Mouse (Mus musculus): ENCODE results near the gene Trpc4ap. TPM values are rescaled to one million over a fixed set of nuclear protein-coding genes. Genes with fewer than 3 reads are reported as not detected.
A peak's percentile ranks its signal among the peaks of the same experiment; 100 is the strongest.

Trpc4ap gene
- total RNA-seq, 2 experiments from 2014 or later = 81.3 to 82.5 TPM

DNA sequence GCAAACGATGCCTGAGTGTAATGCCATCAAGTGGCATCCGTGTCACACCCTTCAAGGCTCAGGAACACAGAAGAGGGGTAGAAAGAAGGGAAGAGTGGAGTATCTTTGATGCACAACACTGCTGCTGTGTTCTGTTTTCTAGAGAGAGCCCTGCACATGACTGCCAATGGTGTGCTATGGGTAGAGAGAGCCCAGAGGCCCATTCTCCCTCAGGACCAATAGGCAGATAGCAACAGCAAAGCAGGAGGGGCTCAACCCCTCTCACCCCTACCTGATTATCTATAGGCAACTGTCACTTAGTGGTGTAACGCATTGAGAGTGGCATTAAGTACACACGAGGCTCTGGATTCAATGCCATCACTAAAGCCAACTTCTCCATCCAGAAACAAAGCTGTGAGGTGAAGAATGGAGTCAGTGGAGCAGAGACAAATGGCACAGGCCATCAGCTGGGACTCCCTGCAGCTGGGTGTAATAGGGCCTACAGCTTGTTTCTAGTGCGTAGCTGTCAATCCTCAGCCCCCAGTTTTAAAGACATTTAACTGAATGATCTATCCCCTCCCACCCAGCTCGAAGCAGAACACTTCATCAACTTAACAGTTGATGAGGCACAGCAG, 36.3 kb downstream of the Trpc4ap start:
- intact Hi-C loops (cut with DNase I) = no loop called here
- no peak for DNase-seq

- intact Hi-C loops (cut with DNase I) = no loop called here
- no peak for DNase-seq
Observed at GRCm38 (mm10) chr2:155652618-155653017, 39.6 kb downstream of the Trpc4ap start.

DNA sequence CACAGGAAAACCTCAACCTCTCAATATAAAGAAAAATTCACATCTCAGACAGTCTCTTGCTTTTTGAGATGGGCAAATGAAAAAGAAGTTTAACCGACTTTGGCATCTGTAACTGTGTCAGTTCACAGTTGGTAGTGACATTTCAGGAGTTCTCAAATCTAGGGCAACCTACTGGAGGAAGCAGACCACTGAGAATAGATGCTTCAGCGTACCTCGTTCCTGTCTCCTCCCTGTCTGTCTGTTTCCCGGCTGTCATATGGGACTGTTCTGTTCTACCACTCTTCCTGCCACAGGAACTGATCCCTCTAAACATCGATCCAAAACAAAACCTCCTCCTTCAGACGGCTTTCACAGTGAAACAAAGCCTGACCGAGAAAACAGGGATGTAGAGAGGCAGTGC, 46.4 kb downstream of the Trpc4ap start:
- intact Hi-C loops (cut with DNase I) = no loop called here
- DNase-seq = no peak

- intact Hi-C loops (cut with DNase I) = no loop called here
- no peak for DNase-seq
Observed at GRCm38 (mm10) chr2:155641540-155642472, 50.4 kb downstream of the Trpc4ap start.

DNA sequence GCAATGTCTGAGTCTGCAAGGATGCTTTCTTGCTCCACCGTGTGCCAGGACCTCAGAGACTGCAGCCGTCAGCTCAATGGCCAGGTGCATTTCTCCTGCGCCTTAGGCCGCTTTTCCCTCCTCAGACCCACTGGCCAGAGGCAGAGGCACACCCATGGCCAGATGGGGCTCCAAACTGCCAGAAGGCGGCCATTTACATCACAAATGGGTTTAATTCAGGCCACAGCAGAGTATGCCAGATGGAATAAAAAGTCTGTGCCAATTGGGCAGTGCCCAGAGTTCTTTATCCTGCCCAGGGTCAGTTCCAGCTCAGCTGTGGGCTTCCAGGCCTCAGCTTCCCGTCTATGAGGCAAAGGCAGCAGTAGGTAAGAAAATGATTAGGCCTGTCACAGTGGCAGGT, 51.5 kb downstream of the Trpc4ap start:
- intact Hi-C loops (cut with DNase I) = no loop called here
- no peak for DNase-seq

DNA sequence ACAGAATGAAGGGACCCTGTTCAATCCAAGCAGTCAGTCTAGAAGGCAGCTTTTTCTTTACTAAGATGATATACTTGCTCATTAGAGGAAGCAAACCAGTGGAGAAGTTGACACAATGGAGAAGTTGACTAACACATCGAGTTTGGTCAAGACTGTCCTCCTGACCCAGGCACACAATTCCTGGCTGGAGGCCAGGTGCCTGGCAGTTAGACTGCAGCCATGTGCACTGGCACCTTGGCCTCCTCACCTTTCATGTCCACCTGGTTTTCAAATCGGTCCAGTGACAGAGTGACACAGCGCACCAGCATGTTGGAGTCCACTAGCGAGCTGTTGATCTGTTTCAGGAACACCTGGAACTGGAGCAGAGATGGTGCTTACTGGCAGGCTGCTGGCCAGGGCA, 54.8 kb downstream of the Trpc4ap start:
- DNase-seq = no peak
- intact Hi-C loops (cut with DNase I) = no loop called here

DNA sequence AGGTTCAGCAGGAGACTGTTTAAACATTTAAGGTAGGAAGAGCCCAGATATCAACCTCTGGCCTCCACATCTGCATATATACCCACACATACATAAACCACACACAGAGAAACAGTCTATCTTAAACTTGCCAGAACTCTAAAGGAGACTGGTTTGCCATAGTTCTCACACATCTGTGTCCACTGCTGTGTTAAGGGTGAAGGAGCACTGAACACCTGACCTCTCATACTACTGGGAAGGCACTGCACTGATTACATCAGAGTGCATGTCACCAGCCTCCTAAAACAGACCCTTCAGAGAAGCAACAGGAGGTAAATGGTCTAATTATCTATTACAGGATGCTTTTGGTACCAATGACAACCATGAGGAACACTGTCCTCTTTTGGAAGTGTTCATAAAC, 55.3 kb downstream of the Trpc4ap start:
- DNase-seq = no peak
- intact Hi-C loops (cut with DNase I) = no loop called here

DNA sequence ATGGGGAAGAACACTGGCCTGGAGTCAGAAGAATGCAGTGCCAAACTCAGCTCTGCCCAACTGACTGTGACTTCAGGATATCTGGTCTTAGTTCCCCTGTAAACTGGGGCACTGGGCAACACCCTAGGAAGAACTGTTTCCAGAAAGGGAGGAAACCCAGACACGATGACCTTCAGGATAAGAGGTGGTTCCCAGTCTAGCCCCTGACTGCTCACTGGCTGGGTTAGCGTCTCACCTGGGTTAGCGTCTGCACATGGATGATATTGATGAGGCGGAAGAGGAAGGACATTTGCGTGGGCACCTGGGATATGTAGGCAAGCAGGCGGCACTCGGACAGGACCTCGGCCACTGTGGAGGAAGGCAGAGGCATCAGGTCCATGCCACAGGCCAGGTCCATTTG, 56.2 kb downstream of the Trpc4ap start:
- no peak for DNase-seq
- intact Hi-C loops (cut with DNase I) = no loop called here

DNA sequence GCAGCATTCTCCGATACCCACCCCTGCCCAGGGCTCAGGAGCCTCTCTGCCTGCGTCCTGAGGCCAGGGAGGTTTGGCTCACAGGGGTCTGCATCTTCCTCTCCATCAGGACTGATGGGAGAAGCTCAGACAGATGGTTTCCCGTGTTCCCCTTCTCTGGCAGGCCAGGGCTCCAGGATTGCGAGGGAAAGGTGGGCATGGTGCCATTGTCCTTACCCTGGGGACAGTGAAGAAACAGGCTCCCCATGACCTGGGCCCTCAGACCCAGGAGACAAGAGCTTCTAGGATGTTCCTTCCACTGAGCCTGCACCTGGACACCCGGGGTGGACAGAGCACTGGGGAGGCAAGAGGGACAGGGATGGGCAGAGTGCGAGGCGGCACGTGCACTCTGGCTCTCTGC, 57.6 kb downstream of the Trpc4ap start:
- DNase-seq = no peak
- intact Hi-C loops (cut with DNase I) = no loop called here

- no peak for DNase-seq
- intact Hi-C loops (cut with DNase I) = no loop called here
Observed at GRCm38 (mm10) chr2:155633731-155634130, 58.5 kb downstream of the Trpc4ap start.

DNA sequence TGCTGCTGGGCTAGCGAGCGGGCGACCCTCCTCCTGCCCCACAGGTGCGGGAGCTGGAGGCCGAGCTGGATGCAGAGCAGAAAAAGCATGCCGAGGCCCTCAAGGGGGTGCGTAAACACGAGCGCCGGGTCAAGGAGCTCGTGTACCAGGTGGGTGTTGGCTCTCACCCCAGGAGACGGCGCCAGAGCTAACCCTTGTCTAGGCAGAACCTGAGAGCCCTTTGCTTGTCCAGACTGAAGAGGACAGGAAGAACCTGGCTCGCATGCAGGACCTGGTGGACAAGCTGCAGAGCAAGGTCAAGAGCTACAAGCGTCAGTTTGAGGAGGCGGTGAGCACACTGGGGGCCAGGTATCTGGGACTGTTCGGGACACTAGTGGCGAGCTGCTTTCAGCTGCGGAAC, 59.1 kb downstream of the Trpc4ap start:
- intact Hi-C loops (cut with DNase I) = no loop called here
- DNase-seq = no peak

- DNase-seq = no peak
- intact Hi-C loops (cut with DNase I) = no loop called here
Observed at GRCm38 (mm10) chr2:155632138-155632936, 59.8 kb downstream of the Trpc4ap start.

- intact Hi-C loops (cut with DNase I) = no loop called here
- no peak for DNase-seq
Observed at GRCm38 (mm10) chr2:155630590-155631416, 61.4 kb downstream of the Trpc4ap start.

DNA sequence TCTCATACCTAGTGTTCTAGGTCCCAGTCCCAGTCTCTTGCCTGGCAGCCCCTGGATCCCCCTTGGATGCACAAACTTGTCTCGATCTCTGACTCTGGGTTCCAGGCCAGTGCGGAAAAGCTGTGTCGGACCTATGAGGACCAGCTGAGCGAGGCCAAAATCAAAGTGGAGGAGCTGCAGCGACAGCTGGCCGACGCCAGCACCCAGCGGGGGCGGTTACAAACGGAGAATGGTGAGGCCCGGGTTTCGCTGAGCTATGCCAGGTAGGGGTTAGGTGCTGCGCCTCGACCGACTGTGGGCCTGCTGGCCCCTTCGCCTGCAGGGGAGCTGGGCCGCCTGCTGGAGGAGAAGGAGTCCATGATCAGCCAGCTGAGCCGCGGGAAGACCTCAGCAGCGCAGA, 62.0 kb downstream of the Trpc4ap start:
- intact Hi-C loops (cut with DNase I) = no loop called here
- no peak for DNase-seq

- intact Hi-C loops (cut with DNase I) = no loop called here
- no peak for DNase-seq
Observed at GRCm38 (mm10) chr2:155629231-155629661, 62.9 kb downstream of the Trpc4ap start.

DNA sequence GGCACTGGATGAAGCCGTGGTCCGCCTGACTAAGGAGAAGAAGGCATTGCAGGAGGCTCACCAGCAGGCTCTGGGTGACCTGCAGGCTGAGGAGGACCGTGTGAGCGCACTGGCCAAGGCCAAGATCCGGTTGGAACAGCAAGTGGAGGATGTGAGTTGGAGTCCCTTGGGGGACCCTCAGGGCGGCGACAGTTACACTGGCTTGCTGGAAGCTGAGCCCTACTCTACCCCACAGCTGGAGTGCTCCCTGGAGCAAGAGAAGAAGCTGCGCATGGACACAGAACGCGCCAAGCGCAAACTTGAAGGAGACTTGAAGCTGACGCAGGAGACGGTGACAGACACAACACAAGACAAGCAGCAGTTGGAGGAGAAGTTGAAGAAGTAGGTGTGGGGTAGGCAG, 63.7 kb downstream of the Trpc4ap start:
- DNase-seq = no peak
- intact Hi-C loops (cut with DNase I) = no loop called here

- intact Hi-C loops (cut with DNase I) = no loop called here
Observed at GRCm38 (mm10) chr2:155628112-155628511, 64.1 kb downstream of the Trpc4ap start.

GRCm38 (mm10) chr2:155627030-155627738, 65.0 kb downstream of the Trpc4ap start:
- intact Hi-C loops (cut with DNase I) = no loop called here
- peak; percentile 74 to 84 for DNase-seq

More at GRCm38 (mm10) chr2:155628112-155628511, 64.1 kb downstream of the Trpc4ap start:
- DNase-seq = no peak

DNA sequence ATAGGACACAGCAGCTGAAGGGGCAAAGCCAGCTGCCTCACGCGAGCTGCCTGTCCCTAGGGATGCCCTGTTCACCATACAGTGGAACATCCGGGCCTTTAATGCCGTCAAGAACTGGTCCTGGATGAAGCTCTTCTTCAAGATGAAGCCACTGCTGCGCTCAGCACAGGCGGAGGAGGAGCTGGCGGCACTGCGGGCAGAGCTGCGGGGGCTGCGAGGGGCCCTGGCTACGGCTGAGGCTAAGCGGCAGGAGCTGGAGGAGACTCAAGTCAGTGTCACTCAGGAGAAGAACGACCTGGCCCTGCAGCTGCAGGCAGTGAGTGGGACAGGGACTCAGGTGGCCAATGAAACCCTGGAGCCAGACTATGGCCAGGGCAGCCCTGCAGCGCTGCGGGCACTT, 65.9 kb downstream of the Trpc4ap start:
- intact Hi-C loops (cut with DNase I) = no loop called here
- no peak for DNase-seq

GRCm38 (mm10) chr2:155624730-155625129, 67.5 kb downstream of the Trpc4ap start:
- DNase-seq = no peak
- intact Hi-C loops (cut with DNase I) = no loop called here
